Mouse (Mus musculus) hindbrain, embryonic 16.5 days (tissue): Measurements from ENCODE around the gene Gsx1. TPM values are rescaled to one million over a fixed set of nuclear protein-coding genes. Genes with fewer than 3 reads are reported as not detected.

ENCODE experiments used
- ATAC-seq: fragments of 200-750 bp; cut with Nextera tagmentation; 2 replicates; pipeline ENCODE4 v1.8.0; 2017; ENCODE audit warnings: moderate TSS enrichment, moderate library complexity
- H3K27ac ChIP-seq: fragments of 300-500 bp; sonication (generic); 2 replicates; pipeline ENCODE4 v1.5.1; 2014; ENCODE audit warnings: low read depth, mild to moderate bottlenecking, control low read depth, low read length, moderate library complexity
- H3K27me3 ChIP-seq: fragments of 300-500 bp; sonication (generic); replicated peaks from 2 replicates; pipeline ENCODE4 v1.6.1; 2014; ENCODE audit warnings: low read length; ENCODE audit not compliant: control insufficient read depth, insufficient read depth
- H3K36me3 ChIP-seq: fragments of 300-500 bp; sonication (generic); 2 replicates; pipeline ENCODE4 v1.6.1; 2014; ENCODE audit warnings: mild to moderate bottlenecking, low read length, moderate library complexity, mixed read lengths; ENCODE audit not compliant: control insufficient read depth, insufficient read depth
- H3K4me1 ChIP-seq: fragments of 300-500 bp; sonication (generic); 2 replicates; pipeline ENCODE4 v1.6.1; 2014; ENCODE audit warnings: low read depth, low read length; ENCODE audit not compliant: control insufficient read depth, insufficient read depth
- H3K4me2 ChIP-seq: fragments of 300-500 bp; sonication (generic); 2 replicates; pipeline ENCODE4 v1.6.1; 2014; ENCODE audit warnings: mild to moderate bottlenecking, low read length, control low read depth, moderate library complexity
- H3K4me3 ChIP-seq: fragments of 300-500 bp; sonication (generic); 2 replicates; pipeline ENCODE4 v1.5.1; 2014; ENCODE audit warnings: mild to moderate bottlenecking, low read length, control low read depth, moderate library complexity
- H3K9ac ChIP-seq: fragments of 300-500 bp; sonication (generic); 2 replicates; pipeline ENCODE4 v1.6.1; 2014; ENCODE audit warnings: low read depth, mild to moderate bottlenecking, control low read depth, low read length, moderate library complexity
- H3K9me3 ChIP-seq: fragments of 300-500 bp; sonication (generic); 2 replicates; pipeline ENCODE4 v1.6.1; 2014; ENCODE audit warnings: mild to moderate bottlenecking, low read length, moderate library complexity; ENCODE audit not compliant: control insufficient read depth
- WGBS: fragments of 180-500 bp; shearing (Covaris S2); extraction: QIAGEN DNeasy Blood & Tissue Kit; methylation state at CpG from one replicate; pipeline ENCODE4 v1.1.7; 2014; 5-methylcytosine and 5-hydroxymethylcytosine counted together
- polyA plus RNA-seq: library from polyadenylated mRNA; unstranded; fragments of >200 nt; fragmentation: Nextera tagmentation; extraction: Ambion mirVana; gene quantifications from 2 replicates; pipeline ENCODE4 v1.2.1, GENCODE M21; 2015

Gene Gsx1
- polyA plus RNA-seq, 1 experiment from 2014 or later = 3.2 TPM

DNA sequence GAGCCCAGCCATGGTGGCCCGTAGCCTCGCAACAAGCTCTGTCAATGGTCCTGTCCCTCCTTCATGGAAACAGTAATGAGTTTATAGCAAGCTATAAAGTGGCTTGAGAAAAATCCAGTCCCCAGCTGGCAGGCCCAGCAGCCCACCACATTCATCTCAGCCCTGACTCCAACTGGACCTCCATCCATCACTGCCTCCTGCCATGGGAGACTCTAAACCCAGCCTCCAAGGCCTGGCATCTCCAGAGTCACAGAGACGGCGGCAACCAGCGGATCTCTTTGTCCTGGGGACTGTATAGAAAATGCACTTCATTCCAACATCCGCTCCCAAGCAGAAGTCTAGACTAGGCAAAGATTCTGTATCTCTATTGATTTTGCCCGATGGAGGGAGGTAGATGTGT is 18.4 kb upstream of the Gsx1 start:
- Histone ChIP-seq H3K4me1 (no peaks in the 10 kb centered on the region), H3K27me3 (no peaks in the 10 kb centered on the region; the same call in none of the 2 replicates), H3K27ac (no peak overlapping the region), H3K9me3 (no peaks in the 10 kb centered on the region), H3K36me3 (no peaks in the 10 kb centered on the region), H3K9ac (no peak overlapping the region), H3K4me2 (no peak overlapping the region), H3K4me3 (no peak overlapping the region)
- no peak for ATAC-seq
- WGBS = 60% methylated on average over 7 of the region's 7 CpGs

DNA sequence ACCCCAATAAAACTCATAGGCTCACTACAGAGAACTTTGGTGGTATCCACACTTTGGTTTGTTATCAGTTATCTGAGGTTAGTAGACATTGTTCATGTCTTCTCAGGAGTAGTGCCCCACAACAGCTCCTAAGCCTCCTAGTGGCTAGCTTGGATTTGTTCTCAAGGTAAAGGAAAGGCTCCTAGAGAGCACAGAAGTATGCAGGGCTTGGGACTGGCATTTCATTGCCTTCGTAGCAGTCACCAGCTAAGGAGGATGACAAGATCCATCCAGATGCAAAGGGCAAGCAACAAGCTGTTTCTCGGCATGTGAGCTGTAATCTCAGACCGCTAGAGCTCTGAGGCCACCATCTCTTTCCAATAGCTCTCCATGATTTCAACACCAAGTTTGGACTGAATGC is 14.4 kb upstream of the Gsx1 start:
- Histone ChIP-seq H3K4me2 (no peak overlapping the region), H3K27ac (no peak overlapping the region), H3K4me1 (no peaks in the 10 kb centered on the region), H3K27me3 (no peaks in the 10 kb centered on the region; the same call in 1 of the 2 replicates), H3K9me3 (no peaks in the 10 kb centered on the region), H3K4me3 (no peak overlapping the region), H3K9ac (no peak overlapping the region), H3K36me3 (no peaks in the 10 kb centered on the region)
- ATAC-seq = no peak
- WGBS = 97% methylated on average over 3 of the region's 3 CpGs

DNA sequence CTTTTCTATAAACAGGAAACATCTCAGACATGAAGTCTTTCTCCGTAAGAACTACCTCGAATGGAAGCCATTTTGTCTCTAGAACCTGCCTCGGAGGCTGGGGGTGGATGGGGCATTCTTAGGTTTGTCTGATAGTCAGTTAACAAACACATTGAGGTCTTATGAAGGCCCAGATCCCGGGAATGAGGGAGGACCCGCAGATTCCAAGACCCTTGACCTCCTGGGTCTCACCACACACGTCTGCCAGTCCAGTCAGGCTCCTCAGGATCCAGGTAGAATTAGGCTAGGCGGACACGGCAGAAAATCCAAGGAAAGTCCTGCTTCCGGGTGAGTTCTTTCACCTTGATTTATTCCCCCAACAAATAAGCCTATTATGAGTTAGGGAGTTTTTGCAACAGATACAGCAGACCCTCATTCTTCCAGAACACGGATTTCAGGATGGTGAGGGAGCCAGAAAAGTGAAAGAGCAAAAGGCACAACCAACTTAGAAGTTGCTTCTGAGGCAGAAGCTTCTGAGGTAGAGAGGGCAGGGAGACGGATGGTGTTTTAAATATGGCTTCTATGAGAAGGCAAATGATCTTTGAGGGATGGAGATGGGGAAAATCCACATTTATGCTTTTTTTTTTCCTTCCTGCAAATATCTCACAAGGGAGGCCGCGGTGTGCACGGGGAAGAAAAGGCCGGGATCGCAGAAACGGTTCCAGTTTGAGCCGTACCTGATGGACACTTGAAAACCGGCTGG is 3.2 kb upstream of the Gsx1 start:
- Histone ChIP-seq H3K9ac (no peak overlapping the region), H3K36me3 (no peaks in the 10 kb centered on the region), H3K4me2 (peak overlapping the region; percentile 56; the same call in 1 of the 2 replicates), H3K4me1 (peaks cover 19% of the 10 kb centered on the region), H3K27me3 (peaks cover 31% of the 10 kb centered on the region), H3K4me3 (no peak overlapping the region; the same call in 1 of the 2 replicates), H3K9me3 (peaks cover 2% of the 10 kb centered on the region; the same call in 1 of the 2 replicates), H3K27ac (no peak overlapping the region)
- 14% methylated on average over 18 of the region's 19 CpGs for WGBS
- no peak for ATAC-seq

DNA sequence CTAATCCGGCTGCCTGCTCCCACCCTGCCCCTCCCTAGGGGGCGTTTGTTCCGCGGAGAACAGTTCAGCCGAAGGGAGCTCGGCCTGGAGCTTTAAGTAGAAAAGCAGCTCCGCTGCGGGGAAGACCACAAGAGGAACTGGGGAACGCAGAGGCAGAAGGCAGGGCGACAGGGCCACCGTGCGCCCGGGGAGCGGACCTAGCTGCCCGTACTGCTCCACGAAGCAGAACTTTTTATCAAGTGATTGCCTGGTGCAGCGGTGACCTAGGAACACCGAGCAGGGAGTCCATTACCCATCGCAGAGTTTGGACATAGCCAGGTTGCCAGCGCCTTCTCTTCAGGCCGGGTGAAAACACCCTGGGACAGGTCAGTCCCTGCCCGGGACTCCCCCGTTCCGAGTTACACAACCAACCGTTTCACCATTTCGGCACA is 2.5 kb upstream of the Gsx1 start:
- 1% methylated on average over 25 of the region's 26 CpGs for whole genome bisulfite sequencing
- Histone ChIP-seq H3K9me3 (peaks cover 2% of the 10 kb centered on the region; the same call in 1 of the 2 replicates), H3K4me2 (peak overlapping the region; percentile 56), H3K4me3 (peak overlapping the region; percentile 28), H3K27ac (no peak overlapping the region), H3K9ac (no peak overlapping the region), H3K4me1 (peaks cover 19% of the 10 kb centered on the region), H3K27me3 (peaks cover 38% of the 10 kb centered on the region), H3K36me3 (no peaks in the 10 kb centered on the region)
- ATAC-seq = 0 out of 2 replicates have a peak, but pooled peaks have one; percentile 18

DNA sequence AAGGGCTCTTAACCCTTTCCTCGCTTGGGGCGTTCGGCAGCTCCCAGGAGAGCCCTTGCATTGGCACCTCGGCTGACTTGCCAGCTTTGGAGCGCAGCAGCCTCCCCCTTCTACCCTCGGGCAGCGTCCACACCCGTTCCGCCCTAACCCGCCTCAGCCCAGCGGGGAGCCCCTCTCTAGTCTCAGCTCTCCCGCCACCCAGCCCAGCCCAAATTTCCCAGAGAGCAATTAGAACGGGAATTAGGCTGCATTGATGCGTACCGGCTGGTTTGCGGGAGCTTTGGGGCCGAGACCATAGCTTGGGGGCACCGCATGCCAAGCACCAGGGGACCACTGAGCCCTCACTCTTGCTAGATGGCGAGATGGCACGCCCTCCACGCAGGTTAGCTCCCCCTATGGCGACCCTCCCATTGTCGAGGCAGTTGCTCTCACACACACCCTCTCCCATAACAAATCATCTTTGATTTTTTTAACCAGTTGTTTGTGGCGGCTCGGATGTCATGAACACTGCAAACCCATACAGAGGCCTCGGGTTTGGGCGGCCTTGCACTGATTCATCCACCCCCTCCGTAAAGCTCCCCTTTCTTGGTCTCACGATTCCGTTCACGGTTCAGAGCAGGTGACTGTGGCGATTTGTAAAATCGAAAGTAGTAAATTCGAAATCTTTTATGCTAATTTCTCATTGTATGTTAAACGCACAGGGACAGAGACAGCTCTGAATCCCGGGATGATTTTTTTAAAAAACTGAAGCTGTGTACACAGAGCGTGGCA is 1.5 kb upstream of the Gsx1 start:
- peak overlapping the region; percentile 27 for H3K4me3 ChIP-seq
- ATAC-seq = peak; percentile 44; the same call in 1 of the 2 replicates
- peak overlapping the region; percentile 56 for H3K4me2 ChIP-seq

DNA sequence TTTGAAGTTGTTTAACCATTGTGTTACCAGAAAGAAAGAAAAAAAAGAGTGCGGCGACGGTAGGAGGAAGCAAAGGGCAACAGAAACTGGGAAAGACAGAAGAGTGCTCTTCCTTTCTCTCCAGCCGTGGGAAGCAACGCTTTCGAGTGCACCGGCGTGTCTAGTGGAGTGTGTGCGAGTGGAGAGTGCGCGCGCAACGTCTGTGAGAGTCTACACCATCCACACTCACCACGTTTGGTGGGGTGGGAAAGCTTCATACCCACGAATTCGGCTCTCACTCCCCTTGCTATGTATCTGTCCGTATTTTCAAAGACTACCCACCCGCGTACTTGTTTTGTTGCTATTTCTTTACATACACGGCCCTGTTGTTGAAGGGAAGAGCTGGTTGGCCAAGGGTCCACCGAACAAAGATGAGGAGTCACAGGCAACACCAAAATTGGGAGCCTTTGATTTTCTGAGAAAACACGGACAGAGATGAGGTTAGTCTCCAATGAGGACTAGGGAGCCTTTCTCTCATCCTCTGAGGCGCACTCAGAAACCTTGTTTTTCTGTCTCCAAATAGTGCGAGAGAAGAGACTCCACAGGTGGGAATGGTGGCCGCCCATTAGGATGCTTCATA is 835 bp upstream of the Gsx1 start:
- 2% methylated on average over 25 of the region's 25 CpGs for WGBS
- Histone ChIP-seq H3K36me3 (no peaks in the 10 kb centered on the region), H3K27me3 (peaks cover 51% of the 10 kb centered on the region), H3K9me3 (peaks cover 2% of the 10 kb centered on the region; the same call in 1 of the 2 replicates), H3K9ac (no peak overlapping the region), H3K4me1 (peaks cover 19% of the 10 kb centered on the region), H3K27ac (no peak overlapping the region), H3K4me3 (peak overlapping the region; percentile 27), H3K4me2 (peak overlapping the region; percentile 56)
- no peak for ATAC-seq

More for the DNA sequence above, 1.5 kb upstream of the Gsx1 start:
- Histone ChIP-seq H3K27me3 (peaks cover 44% of the 10 kb centered on the region), H3K36me3 (no peaks in the 10 kb centered on the region), H3K4me1 (peaks cover 19% of the 10 kb centered on the region), H3K9ac (peak overlapping the region; percentile 27; the same call in 1 of the 2 replicates), H3K9me3 (peaks cover 2% of the 10 kb centered on the region; the same call in 1 of the 2 replicates), H3K27ac (no peak overlapping the region)
- under 1% methylated on average over 37 of the region's 37 CpGs for WGBS

DNA sequence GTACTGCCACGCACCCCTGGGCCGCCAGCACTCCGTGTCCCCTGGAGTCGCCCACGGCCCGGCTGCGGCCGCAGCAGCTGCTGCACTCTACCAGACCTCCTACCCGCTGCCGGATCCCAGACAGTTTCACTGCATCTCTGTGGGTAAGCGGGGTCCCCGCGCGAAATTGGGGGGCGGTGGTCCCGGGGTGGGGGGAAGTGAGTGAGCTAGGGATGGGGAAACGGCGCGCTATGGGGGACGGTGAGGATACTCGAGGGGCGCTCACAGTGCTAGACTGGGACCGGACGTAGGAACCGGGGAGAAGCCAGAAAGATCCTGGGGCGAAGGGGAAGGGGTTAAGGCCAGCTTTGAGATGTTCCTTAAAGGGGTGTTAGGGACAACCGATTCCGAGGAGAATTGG is 660 bp downstream of the Gsx1 start:
- peaks cover 19% of the 10 kb centered on the region for H3K4me1 ChIP-seq
- peak overlapping the region; percentile 56 for H3K4me2 ChIP-seq
- peak overlapping the region; percentile 48; the same call in 1 of the 2 replicates for H3K9ac ChIP-seq
- H3K9me3 ChIP-seq = no peaks in the 10 kb centered on the region
- H3K4me3 ChIP-seq = peak overlapping the region; percentile 42
- 0 out of 2 replicates have a peak, but pooled peaks have one; percentile 3 for ATAC-seq
- H3K27ac ChIP-seq = no peak overlapping the region
- no peaks in the 10 kb centered on the region for H3K36me3 ChIP-seq
- peaks cover 59% of the 10 kb centered on the region for H3K27me3 ChIP-seq
- WGBS = under 1% methylated on average over 28 of the region's 28 CpGs

DNA sequence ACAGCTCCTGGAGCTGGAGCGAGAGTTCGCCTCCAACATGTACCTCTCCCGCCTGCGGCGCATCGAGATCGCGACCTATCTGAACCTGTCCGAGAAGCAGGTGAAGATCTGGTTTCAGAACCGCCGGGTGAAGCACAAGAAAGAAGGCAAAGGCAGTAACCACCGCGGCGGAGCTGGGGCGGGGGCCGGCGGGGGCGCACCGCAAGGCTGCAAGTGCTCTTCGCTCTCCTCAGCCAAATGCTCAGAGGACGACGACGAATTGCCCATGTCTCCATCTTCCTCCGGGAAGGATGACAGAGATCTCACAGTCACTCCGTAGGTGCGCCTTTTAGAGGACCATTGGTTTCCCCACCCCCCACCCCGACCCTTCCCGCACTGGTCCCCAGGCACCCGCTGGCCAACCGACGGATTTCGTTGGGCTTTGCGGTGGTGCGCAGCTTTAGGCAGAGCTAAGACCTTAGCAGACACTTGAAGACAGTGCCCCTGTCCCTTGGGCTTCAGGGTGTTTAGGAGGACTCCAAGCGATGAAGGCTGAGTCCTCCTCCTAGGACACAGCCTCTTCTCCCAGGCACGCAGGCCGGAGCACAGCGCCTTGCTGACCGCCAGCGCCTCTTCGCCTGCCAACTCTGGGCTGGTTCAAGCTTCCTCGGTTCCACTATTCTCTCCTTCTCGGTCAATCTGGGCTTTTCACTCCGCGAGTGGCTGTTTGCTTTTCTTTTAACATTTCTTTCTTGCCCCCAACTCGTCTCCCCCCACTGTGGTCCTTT is 1.5 kb downstream of the Gsx1 start:
- Histone ChIP-seq H3K27me3 (peaks cover 64% of the 10 kb centered on the region), H3K27ac (no peak overlapping the region), H3K4me3 (peak overlapping the region; percentile 42), H3K9me3 (no peaks in the 10 kb centered on the region), H3K36me3 (no peaks in the 10 kb centered on the region), H3K4me2 (peak overlapping the region; percentile 6; the same call in 1 of the 2 replicates), H3K9ac (peak overlapping the region; percentile 35; the same call in 1 of the 2 replicates), H3K4me1 (peaks cover 19% of the 10 kb centered on the region)
- ATAC-seq = no peak
- under 1% methylated on average over 45 of the region's 46 CpGs for WGBS
